Mouse (Mus musculus): ENCODE results near the gene Adamts18. TPM values are rescaled to one million over a fixed set of nuclear protein-coding genes. Genes with fewer than 3 reads are reported as not detected.

Adamts18 gene
- polyA plus RNA-seq, 1 experiment = 5.5 TPM

DNA sequence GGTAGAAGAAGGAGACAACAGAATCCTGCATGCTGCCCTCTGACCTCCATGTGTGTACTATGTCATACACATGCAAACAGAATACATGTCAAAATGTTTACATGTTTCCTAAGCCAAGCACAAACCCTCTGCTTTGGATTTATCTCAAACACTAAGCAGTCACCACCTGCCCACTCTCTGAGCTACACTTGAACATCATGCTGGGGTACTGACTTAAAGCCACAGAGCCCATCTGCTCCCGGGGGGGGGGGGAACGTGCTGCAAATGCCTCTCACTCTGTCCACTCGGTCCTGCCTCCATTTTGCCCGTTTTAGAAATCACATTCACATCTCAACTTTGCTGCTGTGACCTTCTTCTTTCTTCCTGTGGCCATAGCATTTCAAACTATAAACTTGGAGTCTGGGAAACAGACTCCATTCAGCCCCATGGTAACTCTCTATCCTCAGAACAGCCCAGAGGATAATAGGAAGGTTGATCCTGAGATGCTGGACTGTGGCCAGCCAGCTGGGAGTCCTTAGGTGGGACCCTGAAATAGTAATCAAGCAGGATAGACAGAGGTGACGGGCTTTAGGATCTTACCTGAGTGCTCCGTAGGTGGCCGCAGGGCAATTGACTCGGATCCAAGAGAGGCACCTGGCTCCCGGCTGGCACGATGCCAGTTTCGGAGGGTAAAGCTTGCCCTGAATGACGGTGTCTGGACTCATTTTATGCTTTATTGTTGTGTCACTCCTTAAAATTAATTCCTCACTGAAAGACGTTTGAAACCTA, 17.0 kb upstream of the Adamts18 start:
- TF ChIP-seq POLR2A (IDR thresholded peaks at IDR 0.05; ENCODE audit: borderline replicate concordance, extremely low read depth, insufficient read depth, insufficient read length, poor library complexity, severe bottlenecking) = no peak
- TF ChIP-seq CTCF (IDR thresholded peaks at IDR 0.05; ENCODE audit: borderline replicate concordance, extremely low read depth, insufficient read depth, insufficient read length) = no peak
- peak; percentile 73 for DNase-seq (ENCODE audit: low read depth)

GRCm38 (mm10) chr8:113859890-113860683, 11.5 kb upstream of the Adamts18 start:
- DNase-seq (ENCODE audit: low read depth) = no peak
- no peak for TF ChIP-seq POLR2A (IDR thresholded peaks at IDR 0.05; ENCODE audit: borderline replicate concordance, extremely low read depth, insufficient read depth, insufficient read length, poor library complexity, severe bottlenecking)
- TF ChIP-seq CTCF (IDR thresholded peaks at IDR 0.05; ENCODE audit: borderline replicate concordance, extremely low read depth, insufficient read depth, insufficient read length) = no peak

DNA sequence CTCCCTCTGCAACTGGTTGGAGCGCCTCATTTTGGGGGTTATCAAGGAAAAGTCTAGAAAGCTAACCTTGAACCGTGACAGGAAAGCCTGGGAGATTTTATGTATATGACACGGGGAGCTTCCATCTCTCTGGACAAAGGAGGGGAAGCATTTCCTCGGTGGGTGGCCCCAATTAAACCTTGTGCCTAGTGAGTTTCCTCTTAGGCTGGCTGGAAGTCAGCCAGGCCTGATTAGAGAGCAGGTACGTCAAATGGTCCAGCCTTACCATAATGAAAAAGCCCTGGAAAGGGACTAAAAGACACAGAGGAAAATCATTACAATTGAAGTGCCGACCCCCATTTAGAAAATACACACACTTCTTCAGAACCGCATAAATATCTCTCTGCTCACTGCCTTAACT, 10.3 kb upstream of the Adamts18 start:
- peak; percentile 81 for DNase-seq (ENCODE audit: low read depth)
- TF ChIP-seq POLR2A (IDR thresholded peaks at IDR 0.05; ENCODE audit: borderline replicate concordance, extremely low read depth, insufficient read depth, insufficient read length, poor library complexity, severe bottlenecking) = no peak
- no peak for TF ChIP-seq CTCF (IDR thresholded peaks at IDR 0.05; ENCODE audit: borderline replicate concordance, extremely low read depth, insufficient read depth, insufficient read length)

DNA sequence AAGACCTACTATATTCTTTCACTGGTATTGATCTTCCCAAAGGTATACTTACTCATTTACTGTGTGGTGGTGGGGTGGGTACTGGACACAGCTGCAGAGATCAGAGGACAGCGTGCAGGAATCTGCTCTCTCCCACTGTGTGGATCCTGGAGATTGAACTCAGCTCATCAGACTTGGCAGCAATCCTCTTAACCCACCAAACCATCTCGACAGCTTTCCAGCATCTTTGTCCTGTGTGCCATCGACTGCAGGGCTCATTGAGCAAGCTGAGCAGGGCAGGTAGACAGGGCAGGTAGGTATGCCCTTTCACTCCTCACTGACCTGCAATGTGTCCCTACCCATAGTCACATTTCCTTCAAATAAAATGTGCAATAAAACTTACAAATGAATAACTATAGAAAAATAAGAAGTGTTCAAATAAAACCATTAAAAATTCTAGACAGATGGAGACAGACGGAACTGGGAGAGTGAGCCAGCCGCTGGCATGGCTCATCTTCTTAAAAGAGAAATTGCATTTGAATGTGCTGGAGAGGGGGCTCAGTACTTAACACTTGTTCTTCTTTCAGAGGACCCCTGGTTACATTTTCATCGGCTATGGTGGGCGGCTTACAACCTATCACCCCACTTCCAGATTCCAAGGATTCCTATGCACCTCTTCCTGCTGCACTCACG, 6.2 kb upstream of the Adamts18 start:
- TF ChIP-seq CTCF (IDR thresholded peaks at IDR 0.05; ENCODE audit: borderline replicate concordance, extremely low read depth, insufficient read depth, insufficient read length) (no peak), POLR2A (IDR thresholded peaks at IDR 0.05; ENCODE audit: borderline replicate concordance, extremely low read depth, insufficient read depth, insufficient read length, poor library complexity, severe bottlenecking) (no peak)
- peak; percentile 51 for DNase-seq (ENCODE audit: low read depth)

GRCm38 (mm10) chr8:113853714-113854113, 5.2 kb upstream of the Adamts18 start:
- DNase-seq (ENCODE audit: low read depth) = peak; percentile 28
- no peak for TF ChIP-seq POLR2A (IDR thresholded peaks at IDR 0.05; ENCODE audit: borderline replicate concordance, extremely low read depth, insufficient read depth, insufficient read length, poor library complexity, severe bottlenecking)
- no peak for TF ChIP-seq CTCF (IDR thresholded peaks at IDR 0.05; ENCODE audit: borderline replicate concordance, extremely low read depth, insufficient read depth, insufficient read length)

DNA sequence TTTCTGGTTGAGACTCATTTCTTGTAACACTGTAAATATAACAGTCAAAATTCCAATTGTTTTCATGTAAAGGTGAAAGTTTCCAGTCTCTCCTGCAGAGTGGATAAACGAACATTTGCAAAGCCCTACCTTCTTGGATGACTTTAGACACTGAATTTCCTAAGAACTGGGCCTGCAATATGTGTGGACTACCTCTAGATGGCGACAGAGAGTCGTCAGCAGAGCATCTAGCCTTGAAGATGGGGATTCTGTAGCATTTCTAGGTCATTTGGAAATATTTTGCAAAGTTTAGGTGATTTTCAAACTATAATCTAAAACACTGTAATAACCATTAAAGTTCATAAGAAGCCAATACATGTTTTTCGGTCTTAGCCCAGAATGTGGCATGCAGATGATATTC, 3.1 kb upstream of the Adamts18 start:
- TF ChIP-seq POLR2A (IDR thresholded peaks at IDR 0.05; ENCODE audit: borderline replicate concordance, extremely low read depth, insufficient read depth, insufficient read length, poor library complexity, severe bottlenecking) (no peak), CTCF (IDR thresholded peaks at IDR 0.05; ENCODE audit: borderline replicate concordance, extremely low read depth, insufficient read depth, insufficient read length) (peak; percentile 66; the same call in 1 of the 2 replicates)
- DNase-seq (ENCODE audit: low read depth) = peak; percentile 37

DNA sequence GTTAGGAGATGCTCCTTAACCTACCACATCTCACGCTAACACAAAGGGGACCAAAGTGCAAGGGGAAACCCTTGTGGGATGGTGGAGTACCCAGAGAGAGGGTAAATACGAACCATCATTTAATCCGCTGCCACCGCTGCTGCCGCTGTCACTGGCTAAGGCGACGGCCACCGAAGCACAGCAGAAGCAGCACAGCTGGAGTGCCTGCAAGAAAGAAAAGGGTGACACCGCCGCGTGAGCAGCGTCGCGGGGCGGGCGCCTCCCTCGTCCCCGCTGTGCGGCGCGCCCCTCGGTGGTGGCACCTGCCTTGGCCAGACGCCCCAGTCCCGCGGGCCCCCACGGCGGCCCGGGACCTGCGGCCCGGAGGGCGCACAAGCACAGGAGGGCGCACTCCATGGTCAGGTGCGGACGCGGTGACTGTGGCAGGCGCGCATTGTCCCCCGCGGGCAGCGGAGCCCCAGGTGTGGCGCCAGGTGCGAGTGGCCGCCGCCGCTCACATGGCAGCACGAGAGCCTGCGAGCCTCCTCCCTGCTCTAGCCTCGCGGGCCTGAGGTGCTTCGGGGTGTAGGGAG, 371 bp downstream of the Adamts18 start:
- TF ChIP-seq POLR2A (IDR thresholded peaks at IDR 0.05; ENCODE audit: borderline replicate concordance, extremely low read depth, insufficient read depth, insufficient read length, poor library complexity, severe bottlenecking) (no peak), CTCF (IDR thresholded peaks at IDR 0.05; ENCODE audit: borderline replicate concordance, extremely low read depth, insufficient read depth, insufficient read length) (no peak)
- DNase-seq (ENCODE audit: low read depth) = no peak

GRCm38 (mm10) chr8:113847606-113848080, 895 bp downstream of the Adamts18 start:
- peak; percentile 59 for DNase-seq (ENCODE audit: low read depth)
- TF ChIP-seq CTCF (IDR thresholded peaks at IDR 0.05; ENCODE audit: borderline replicate concordance, extremely low read depth, insufficient read depth, insufficient read length) = no peak
- TF ChIP-seq POLR2A (IDR thresholded peaks at IDR 0.05; ENCODE audit: borderline replicate concordance, extremely low read depth, insufficient read depth, insufficient read length, poor library complexity, severe bottlenecking) = no peak

- TF ChIP-seq POLR2A (IDR thresholded peaks at IDR 0.05; ENCODE audit: borderline replicate concordance, extremely low read depth, insufficient read depth, insufficient read length, poor library complexity, severe bottlenecking) (no peak), CTCF (IDR thresholded peaks at IDR 0.05; ENCODE audit: borderline replicate concordance, extremely low read depth, insufficient read depth, insufficient read length) (no peak)
- peak; percentile 35 for DNase-seq (ENCODE audit: low read depth)
Measured at GRCm38 (mm10) chr8:113846669-113847068, 1.9 kb downstream of the Adamts18 start.

DNA sequence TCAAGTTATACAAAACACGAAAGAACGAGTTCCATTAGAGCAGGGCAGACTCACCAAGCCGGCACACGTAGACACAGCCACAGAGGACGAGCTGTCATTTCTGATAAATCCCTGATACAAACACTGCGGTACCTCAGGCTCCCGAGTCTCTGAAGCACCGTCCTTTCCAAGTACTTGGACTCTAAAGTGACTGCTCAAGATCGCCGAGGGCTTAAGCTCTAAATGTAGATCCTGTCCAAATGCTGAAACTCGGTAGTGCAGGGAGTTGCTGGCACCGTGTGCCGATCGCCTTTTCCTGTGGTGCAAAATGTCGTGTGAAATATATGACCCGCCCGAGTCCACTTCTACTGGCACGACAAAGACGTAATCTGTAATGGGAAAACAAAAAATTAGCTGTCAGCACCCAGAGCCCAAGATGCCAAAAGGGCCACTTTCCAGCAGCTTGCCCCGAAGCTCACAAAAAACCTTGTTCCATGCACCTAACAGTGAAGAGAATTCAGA, 3.7 kb downstream of the Adamts18 start:
- DNase-seq (ENCODE audit: low read depth) = peak; percentile 63
- TF ChIP-seq CTCF (IDR thresholded peaks at IDR 0.05; ENCODE audit: borderline replicate concordance, extremely low read depth, insufficient read depth, insufficient read length) (no peak), POLR2A (IDR thresholded peaks at IDR 0.05; ENCODE audit: borderline replicate concordance, extremely low read depth, insufficient read depth, insufficient read length, poor library complexity, severe bottlenecking) (no peak)
